Mouse (Mus musculus): ENCODE results near the gene Hist2h3c2.
A peak's percentile ranks its signal among the peaks of the same experiment; 100 is the strongest.

- TF ChIP-seq CTCF (IDR thresholded peaks at IDR 0.05; ENCODE audit: borderline replicate concordance, control insufficient read depth, extremely low read depth, insufficient read depth, low read length, poor library complexity) (0 out of 2 replicates have a peak, but pooled peaks have one; percentile 24), POLR2A (IDR thresholded peaks at IDR 0.05; ENCODE audit: control insufficient read depth, extremely low read depth, insufficient read depth, low read length, poor library complexity) (peak; percentile 44; the same call in 1 of the 2 replicates)
Observed at GRCm38 (mm10) chr3:96268776-96269378, 29.9 kb upstream of the Hist2h3c2 start.
